9 mouse cellular contexts compared by ENCODE assay signal in the genomic region with DNA sequence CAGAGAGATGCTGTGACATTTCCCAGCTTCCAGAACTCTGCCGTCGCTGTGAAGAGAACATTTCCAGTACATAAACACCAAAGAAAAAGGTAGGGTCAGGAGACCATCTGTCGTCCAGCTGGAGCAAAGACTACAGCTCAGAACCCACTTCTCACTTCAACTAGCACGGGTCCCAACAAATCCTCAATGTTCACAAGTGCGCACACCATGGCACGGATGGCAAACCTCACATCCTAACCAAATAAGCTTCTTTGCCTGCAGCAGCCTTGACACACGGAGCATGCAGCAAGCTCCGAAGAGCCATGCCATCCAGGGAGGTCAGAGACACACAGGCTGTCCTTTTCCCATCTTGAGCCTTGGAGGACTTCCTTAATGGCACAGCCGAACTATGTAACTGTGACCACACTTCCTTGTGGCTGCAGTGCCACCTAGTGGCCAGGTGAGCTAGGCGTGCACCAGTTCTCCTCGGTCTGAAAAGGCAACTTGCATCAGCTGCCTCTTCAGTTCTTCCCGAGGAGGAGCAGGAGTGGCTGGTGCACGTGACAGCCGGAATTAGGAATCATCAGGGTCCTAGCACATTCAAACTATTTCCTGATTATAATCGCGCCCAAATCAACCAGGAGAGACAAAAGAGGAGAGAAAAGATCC.
DNase-seq lines count a peak whose midpoint lies in the region; ATAC-seq and TF ChIP-seq lines count a peak whose summit lies in the region.
"Had no signal": no experiment of that assay in that cellular context is flagged by ENCODE, and none has a peak within 500 bp of the region (broad histone marks: within the 10 kb centered on the region; RNA-seq: fewer than 3 reads in every experiment).

No protein-coding gene starts in this region.

- ATAC-seq in heart, postnatal 0 days (ENCODE audit: insufficient read depth, low read depth), result peak; percentile 78
- ATAC-seq in liver, embryonic 13.5 days (ENCODE audit: low read depth), result 0 out of 2 replicates have a peak, but pooled peaks have one; percentile 29
- ATAC-seq in neural tube, embryonic 12.5 days (ENCODE audit: low FRiP score, low read depth), result peak; percentile 87
- peak; percentile 80 for ATAC-seq in stomach, postnatal 0 days (ENCODE audit: low FRiP score, low TSS enrichment)

- 34% methylated on average over 16 of the region's 16 CpGs for WGBS in heart, postnatal 0 days
- WGBS in liver, embryonic 13.5 days (ENCODE audit: insufficient replicate concordance), result 30% methylated on average over 16 of the region's 16 CpGs
- 37% methylated on average over 16 of the region's 16 CpGs for WGBS in neural tube, embryonic 12.5 days
- WGBS in stomach, postnatal 0 days, result 30% methylated on average over 16 of the region's 16 CpGs

- peak overlapping the region; percentile 67; the same call in 1 of the 2 replicates for H3K4me2 ChIP-seq in CH12.LX (ENCODE audit: insufficient read depth, low read depth, poor library complexity, severe bottlenecking)
- no peak overlapping the region for H3K4me2 ChIP-seq in heart, postnatal 0 days (ENCODE audit: low read depth, low read length)
- no peak overlapping the region for H3K4me2 ChIP-seq in liver, embryonic 13.5 days
- no peak overlapping the region for H3K4me2 ChIP-seq in neural tube, embryonic 12.5 days (replicated peaks)
- H3K4me2 ChIP-seq in stomach, postnatal 0 days (replicated peaks; ENCODE audit: low read depth), result no peak overlapping the region
- H3K4me2 ChIP-seq: heart, embryonic 13.5 days had no signal

- H3K36me3 ChIP-seq in CH12.LX (replicated peaks in 1 of 2; ENCODE audit: control insufficient read depth in 1 of 2, insufficient read depth in 1 of 2, low read length in 1 of 2), result no peaks in the 10 kb centered on the region
- no peaks in the 10 kb centered on the region for H3K36me3 ChIP-seq in heart, postnatal 0 days (replicated peaks; ENCODE audit: control insufficient read depth, insufficient read depth, low read length)
- H3K36me3 ChIP-seq in liver, embryonic 13.5 days, result no peaks in the 10 kb centered on the region
- no peaks in the 10 kb centered on the region for H3K36me3 ChIP-seq in neural tube, embryonic 12.5 days
- H3K36me3 ChIP-seq in stomach, postnatal 0 days (ENCODE audit: control insufficient read depth, insufficient read depth, low read length), result no peaks in the 10 kb centered on the region
- H3K36me3 ChIP-seq: heart, embryonic 13.5 days had no signal

- dilution Hi-C loops in CH12.LX (cut with MboI; ENCODE audit: extremely low pct_ligation_motif_present, extremely low pct_unique_long_range_greater_than_20kb, low sequenced_read_pairs), result no loop called here

- peak; percentile 73 to 91 for TF ChIP-seq CTCF in CH12.LX (conservative IDR thresholded peaks at IDR 0.05 in 1 of 2, IDR thresholded peaks at IDR 0.05 in 1 of 2; ENCODE audit: low read depth in 2 of 2, low read length in 2 of 2)
- TF ChIP-seq CTCF in heart, postnatal 0 days (IDR thresholded peaks at IDR 0.05; ENCODE audit: low read depth), result peak; percentile 98
- peak; percentile 99 for TF ChIP-seq CTCF in stomach, postnatal 0 days (IDR thresholded peaks at IDR 0.05; ENCODE audit: low read depth)

- no peaks in the 10 kb centered on the region for H3K27me3 ChIP-seq in CH12.LX (replicated peaks)
- H3K27me3 ChIP-seq in heart, postnatal 0 days (ENCODE audit: control insufficient read depth, insufficient read depth, low read length), result no peaks in the 10 kb centered on the region
- no peaks in the 10 kb centered on the region for H3K27me3 ChIP-seq in liver, embryonic 13.5 days
- no peaks in the 10 kb centered on the region for H3K27me3 ChIP-seq in neural tube, embryonic 12.5 days (replicated peaks)
- H3K27me3 ChIP-seq in stomach, postnatal 0 days (ENCODE audit: control insufficient read depth, insufficient read depth, low read length), result no peaks in the 10 kb centered on the region

- no peak overlapping the region for H3K27ac ChIP-seq in CH12.LX (ENCODE audit: insufficient read depth, low read depth)
- H3K27ac ChIP-seq in heart, postnatal 0 days (ENCODE audit: low read depth), result no peak overlapping the region
- H3K27ac ChIP-seq in liver, embryonic 13.5 days, result no peak overlapping the region
- H3K27ac ChIP-seq in neural tube, embryonic 12.5 days, result no peak overlapping the region
- H3K27ac ChIP-seq in stomach, postnatal 0 days (replicated peaks), result no peak overlapping the region
- H3K27ac ChIP-seq: heart, embryonic 13.5 days had no signal

- no peak overlapping the region for H3K9ac ChIP-seq in CH12.LX (ENCODE audit: insufficient read depth, low read depth)
- no peak overlapping the region for H3K9ac ChIP-seq in heart, postnatal 0 days (replicated peaks; ENCODE audit: low read depth, low read length)
- H3K9ac ChIP-seq in liver, embryonic 13.5 days, result no peak overlapping the region
- no peak overlapping the region for H3K9ac ChIP-seq in neural tube, embryonic 12.5 days
- H3K9ac ChIP-seq in stomach, postnatal 0 days (ENCODE audit: low read length), result no peak overlapping the region
- H3K9ac ChIP-seq: heart, embryonic 13.5 days had no signal

- H3K4me1 ChIP-seq in CH12.LX (ENCODE audit: control insufficient read depth in 1 of 2, insufficient read depth in 2 of 2), result peaks cover 4 to 6% of the 10 kb centered on the region in 2 experiments; a peak in 3 of 4 replicates
- peaks cover 8% of the 10 kb centered on the region; the same call in 1 of the 2 replicates for H3K4me1 ChIP-seq in heart, postnatal 0 days (ENCODE audit: control insufficient read depth, insufficient read depth)
- H3K4me1 ChIP-seq in liver, embryonic 13.5 days (replicated peaks), result no peaks in the 10 kb centered on the region
- H3K4me1 ChIP-seq in neural tube, embryonic 12.5 days, result no peaks in the 10 kb centered on the region
- no peaks in the 10 kb centered on the region for H3K4me1 ChIP-seq in stomach, postnatal 0 days (replicated peaks; ENCODE audit: control insufficient read depth, insufficient read depth)

- DNase-seq in CH12.LX (ENCODE audit: extremely low read depth), result peak; percentile 83
- peak; percentile 25 for DNase-seq in c-Kit-negative CD71-positive TER-119-positive erythroid progenitor cells, embryonic 14.5 days (ENCODE audit: low read depth, low spot score)
- DNase-seq in fibroblast of lung, adult 2 months (ENCODE audit: low read depth), result peak; percentile 42
- DNase-seq in heart, postnatal 0 days (ENCODE audit: low spot score), result peak; percentile 80
- peak; percentile 86 to 92 for DNase-seq in kidney, postnatal 25 days
- DNase-seq in liver, embryonic 13.5 days, result peak; percentile 41
- peak; percentile 85 for DNase-seq in stomach, postnatal 0 days (ENCODE audit: low spot score)

- no peaks in the 10 kb centered on the region for H3K79me2 ChIP-seq in CH12.LX (replicated peaks; ENCODE audit: control insufficient read depth, extremely low read depth, insufficient read depth, poor library complexity, severe bottlenecking)

- in situ Hi-C loops in CH12.LX (cut with MboI; ENCODE audit: low pct_ligation_motif_present, low pct_unique_long_range_greater_than_20kb, low sequenced_read_pairs), result no loop called here

- TF ChIP-seq EP300 in CH12.LX (IDR thresholded peaks at IDR 0.05; ENCODE audit: low read length), result no peak
- no peak for TF ChIP-seq EP300 in heart, postnatal 0 days (IDR thresholded peaks at IDR 0.05; ENCODE audit: low read depth)
- TF ChIP-seq EP300 in stomach, postnatal 0 days (optimal IDR thresholded peaks at IDR 0.05), result no peak

- peak; percentile 92 for TF ChIP-seq RAD21 in CH12.LX (IDR thresholded peaks at IDR 0.05; ENCODE audit: low read depth, low read length)

- no peak for TF ChIP-seq POLR2A in CH12.LX (IDR thresholded peaks at IDR 0.05; ENCODE audit: low read depth, low read length)

- H3K4me3 ChIP-seq in CH12.LX (replicated peaks in 1 of 3; ENCODE audit: low read depth in 2 of 3, low read length in 2 of 3, poor library complexity in 1 of 3), result no peak overlapping the region
- no peak overlapping the region for H3K4me3 ChIP-seq in heart, postnatal 0 days (ENCODE audit: low read depth, low read length)
- H3K4me3 ChIP-seq in liver, embryonic 13.5 days (replicated peaks), result no peak overlapping the region
- H3K4me3 ChIP-seq in neural tube, embryonic 12.5 days, result no peak overlapping the region
- no peak overlapping the region for H3K4me3 ChIP-seq in stomach, postnatal 0 days (ENCODE audit: low read depth, low read length)
- H3K4me3 ChIP-seq: heart, embryonic 13.5 days had no signal

- H3K9me3 ChIP-seq in CH12.LX (replicated peaks; ENCODE audit: low read length), result no peaks in the 10 kb centered on the region
- H3K9me3 ChIP-seq in heart, postnatal 0 days (replicated peaks; ENCODE audit: control insufficient read depth, low read length), result no peaks in the 10 kb centered on the region
- H3K9me3 ChIP-seq in liver, embryonic 13.5 days (replicated peaks), result no peaks in the 10 kb centered on the region
- no peaks in the 10 kb centered on the region for H3K9me3 ChIP-seq in neural tube, embryonic 12.5 days
- no peaks in the 10 kb centered on the region for H3K9me3 ChIP-seq in stomach, postnatal 0 days (ENCODE audit: control insufficient read depth, low read length)
- H3K9me3 ChIP-seq: heart, embryonic 13.5 days had no signal

TF ChIP-seq in CH12.LX, 34 proteins besides CTCF, POLR2A, EP300 and RAD21:
- TF ChIP-seq MAX (IDR thresholded peaks at IDR 0.05; ENCODE audit: low read length) (no peak), NELFE (IDR thresholded peaks at IDR 0.05; ENCODE audit: low read depth, low read length) (no peak), SMC3 (IDR thresholded peaks at IDR 0.05; ENCODE audit: low read depth, low read length) (peak; percentile 81), USF2 (conservative IDR thresholded peaks at IDR 0.05; ENCODE audit: low read depth, low read length) (no peak), SIN3A (IDR thresholded peaks at IDR 0.05; ENCODE audit: low read length) (no peak), KAT2A (IDR thresholded peaks at IDR 0.05; ENCODE audit: insufficient replicate concordance, low read length) (no peak), ELF1 (IDR thresholded peaks at IDR 0.05; ENCODE audit: low read depth, low read length) (peak; percentile 45; the same call in 1 of the 2 replicates), ZNF384 (IDR thresholded peaks at IDR 0.05; ENCODE audit: low read depth, low read length) (no peak), ZC3H11A (IDR thresholded peaks at IDR 0.05; ENCODE audit: low read depth, low read length) (peak; percentile 6; the same call in 1 of the 2 replicates), ETS1 (conservative IDR thresholded peaks at IDR 0.05; ENCODE audit: low read depth, low read length) (no peak), CHD1 (IDR thresholded peaks at IDR 0.05; ENCODE audit: low read depth, low read length) (no peak), BHLHE40 (IDR thresholded peaks at IDR 0.05; ENCODE audit: low read depth, low read length) (peak; percentile 76), IRF4 (IDR thresholded peaks at IDR 0.05; ENCODE audit: low read depth, low read length) (no peak), PAX5 (IDR thresholded peaks at IDR 0.05; ENCODE audit: low read length) (no peak)

Comparison
In these comparisons a context has a peak if more than half of its experiments do, and no peak if none do; other contexts are left out.
1. DNase-seq: peak in every context shown above with its lines; median percentile 89 in kidney, postnatal 25 days; 85 in stomach, postnatal 0 days; 83 in CH12.LX; 80 in heart, postnatal 0 days; 42 in fibroblast of lung, adult 2 months; 41 in liver, embryonic 13.5 days; 25 in c-Kit-negative CD71-positive TER-119-positive erythroid progenitor cells, embryonic 14.5 days.
2. ATAC-seq: peak in every context shown above with its lines; median percentile 87 in neural tube, embryonic 12.5 days; 80 in stomach, postnatal 0 days; 78 in heart, postnatal 0 days; 29 in liver, embryonic 13.5 days.